Mouse (Mus musculus): ENCODE data around the gene Aes. TPM values are rescaled to one million over a fixed set of nuclear protein-coding genes. Genes with fewer than 3 reads are reported as not detected.

Gene Aes
- 100 to 1,000 TPM; 639 to 647 TPM for total RNA-seq (2021)
- long read RNA-seq, experiment 1, transcript Aes-201 (7 exons, 1,411 nt), result major isoform, 567 of 707 reads
- long read RNA-seq, experiment 1, partial matches to known transcripts, result 8 of 707 reads
- long read RNA-seq, experiment 1, other reads (novel, unspliced or antisense), result 127 of 707 reads
- long read RNA-seq, experiment 2, transcript Aes-201 (7 exons, 1,411 nt), result major isoform, 522 of 689 reads
- long read RNA-seq, experiment 2, transcript Aes-207 (6 exons, 1,410 nt), result minor isoform, 6 of 689 reads
- long read RNA-seq, experiment 2, partial matches to known transcripts, result 85 of 689 reads
- long read RNA-seq, experiment 2, other reads (novel, unspliced or antisense), result 74 of 689 reads

DNA sequence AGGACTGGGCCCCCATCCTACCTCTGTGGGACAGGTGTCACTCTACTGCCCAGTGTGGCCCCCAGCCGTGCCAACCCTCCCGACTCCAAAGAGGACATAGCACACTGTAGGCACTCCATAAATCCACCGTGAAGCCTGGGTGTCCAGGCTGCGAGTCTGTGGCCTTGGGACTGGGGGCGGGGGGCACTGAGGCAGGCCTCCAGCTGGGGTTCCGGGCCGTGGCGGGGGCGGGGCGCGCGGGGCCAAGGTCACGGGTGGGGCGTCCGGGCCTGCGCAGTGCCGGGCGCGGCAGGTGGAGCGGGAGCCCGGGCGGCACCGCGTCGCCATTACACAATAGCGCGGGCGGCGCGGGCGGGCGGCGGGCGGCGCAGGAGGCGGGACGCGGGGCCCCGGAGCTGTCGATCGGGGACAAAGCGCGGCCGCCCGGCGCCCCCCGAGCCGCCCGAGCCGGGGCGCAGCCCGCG, at the start of gene Aes:
Aes (plus strand) TSS at position 326 of the 464 bp plus-strand sequence.
- DNase-seq (ENCODE audit: low spot score in 2 of 2), result peak; percentile 85 to 89

GRCm38 (mm10) chr10:81510246-81510810, 49.0 kb upstream of the Aes start:
- no peak for DNase-seq (ENCODE audit: low spot score in 2 of 2)

DNA sequence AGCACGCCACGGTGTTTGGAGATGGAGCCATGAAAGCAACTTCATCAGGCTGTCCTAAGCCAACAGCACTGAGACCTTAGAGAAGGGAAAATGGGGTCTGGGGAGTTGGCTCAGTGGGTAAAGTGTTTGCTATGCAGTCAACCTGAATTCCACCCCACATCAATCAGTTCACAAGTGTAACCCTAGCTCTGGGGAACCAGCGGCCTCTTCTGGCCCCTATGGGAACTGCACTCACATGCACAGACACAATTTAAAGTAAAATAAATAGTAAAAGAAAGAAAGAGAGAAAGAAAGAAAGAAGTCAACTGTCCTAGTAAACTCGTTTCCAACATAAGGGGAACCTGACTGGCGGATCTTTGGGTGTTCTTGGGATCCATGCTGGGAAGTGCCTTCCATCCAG, 45.5 kb upstream of the Aes start:
- DNase-seq (ENCODE audit: low spot score in 2 of 2), result no peak

DNA sequence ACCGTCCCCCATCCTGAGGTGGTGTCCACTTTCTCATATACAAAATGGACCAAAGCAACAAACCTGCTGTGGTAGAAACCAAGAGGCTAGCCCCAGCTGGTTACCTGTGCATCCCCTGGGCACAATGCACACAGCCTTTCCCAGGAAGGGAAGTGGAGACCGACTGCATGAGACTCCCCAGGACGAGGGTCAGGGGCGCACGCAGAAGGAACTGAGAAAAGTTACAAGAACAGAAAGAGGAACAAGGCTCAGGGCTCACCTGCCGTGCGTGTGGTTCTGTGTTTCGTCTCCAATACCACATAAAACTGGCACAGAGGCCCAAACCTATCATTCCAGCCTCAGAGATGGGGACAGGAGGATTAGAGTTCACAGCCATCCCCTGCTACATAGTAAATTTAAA, 42.1 kb upstream of the Aes start:
- DNase-seq (ENCODE audit: low spot score in 2 of 2), result no peak

GRCm38 (mm10) chr10:81518546-81518945, 40.7 kb upstream of the Aes start:
- peak in 1 of 2 experiments; percentile 50 for DNase-seq (ENCODE audit: low spot score in 2 of 2)

DNA sequence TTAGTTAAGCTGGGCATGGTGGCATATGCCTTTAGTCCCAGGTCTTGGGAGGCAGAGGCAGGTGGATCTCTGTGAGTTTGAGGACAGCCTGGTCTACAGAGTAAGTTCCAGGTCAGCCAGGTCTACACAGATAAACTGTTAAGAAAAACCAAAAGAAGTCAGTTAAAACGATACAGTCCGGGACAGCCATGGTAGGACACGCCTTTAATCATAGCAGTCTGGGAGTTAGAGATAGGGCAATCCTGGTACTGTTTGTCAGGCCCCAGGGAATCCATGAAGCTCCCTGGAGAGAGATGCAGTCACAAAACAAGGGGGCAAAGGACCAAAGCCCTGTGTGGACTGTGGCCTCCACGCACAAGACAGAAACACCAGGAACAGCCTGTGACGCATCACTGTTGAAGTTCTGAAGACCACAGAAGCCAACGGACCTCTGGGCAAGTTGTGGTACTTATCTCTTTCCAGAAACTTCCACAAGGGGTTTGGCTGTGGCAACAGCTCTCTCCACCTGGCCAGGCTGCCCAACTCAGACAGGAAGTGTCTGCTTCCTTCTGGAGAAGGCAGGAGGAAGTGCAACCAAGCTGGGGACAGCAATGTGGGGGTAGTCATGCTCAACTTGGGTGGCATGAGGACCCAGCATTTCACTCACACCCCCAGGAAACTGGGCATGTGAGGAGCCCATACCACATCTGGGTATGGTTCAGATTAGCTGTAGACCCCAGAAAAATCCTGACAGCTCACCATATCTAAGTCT, 39.9 kb upstream of the Aes start:
- DNase-seq (ENCODE audit: low spot score in 2 of 2), result no peak

GRCm38 (mm10) chr10:81519978-81520365, 39.3 kb upstream of the Aes start:
- no peak for DNase-seq (ENCODE audit: low spot score in 2 of 2)

DNA sequence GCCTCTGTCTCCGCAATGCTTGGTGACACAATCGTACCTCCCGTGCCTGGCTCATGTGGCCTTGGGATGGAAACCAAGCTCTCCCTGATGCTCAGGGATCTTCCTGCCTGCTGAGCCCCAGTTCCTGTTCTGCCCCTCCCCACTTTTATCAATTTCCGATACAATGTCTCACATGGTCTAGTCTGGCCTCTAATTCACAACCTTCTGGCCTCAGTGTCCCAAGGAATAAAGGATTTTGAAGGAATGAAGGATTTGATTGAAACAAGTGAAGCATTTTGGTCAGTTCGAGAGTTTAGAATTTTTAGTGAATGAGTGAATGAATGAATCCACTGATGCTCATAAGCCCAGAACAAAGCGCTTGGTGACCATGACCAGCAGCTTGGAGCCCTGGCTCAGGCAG, 36.1 kb upstream of the Aes start:
- DNase-seq (ENCODE audit: low spot score in 2 of 2), result no peak

DNA sequence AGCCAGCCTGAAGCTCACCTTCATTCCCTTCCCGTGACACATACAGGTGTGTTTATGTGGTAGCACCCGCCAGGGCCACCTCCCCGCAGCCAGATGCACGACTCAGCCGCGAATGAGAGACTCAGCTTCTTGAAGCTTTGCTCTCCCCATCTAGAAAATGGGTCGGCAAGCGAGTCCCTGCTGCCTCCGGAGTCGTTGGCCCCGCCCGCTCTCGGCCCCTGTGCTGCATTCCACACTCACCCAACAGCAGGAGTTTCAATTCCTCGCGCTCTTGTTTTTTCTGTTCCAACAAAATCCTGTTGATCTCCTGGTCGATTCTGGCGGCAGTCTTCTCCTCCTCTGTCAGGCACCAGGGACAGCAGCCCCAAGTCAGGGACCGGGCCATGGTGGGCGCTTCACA, 35.7 kb upstream of the Aes start:
- no peak for DNase-seq (ENCODE audit: low spot score in 2 of 2)

GRCm38 (mm10) chr10:81524051-81524605, 35.2 kb upstream of the Aes start, which contains the start of gene Gna15:
Gene Gna15, minus strand, starts transcription at chr10:81524225.
- DNase-seq (ENCODE audit: low spot score in 2 of 2), result no peak

- no peak for DNase-seq (ENCODE audit: low spot score in 2 of 2)
These were observed 34.1 kb upstream of the Aes start for GRCm38 (mm10) chr10:81525017-81525694.

DNA sequence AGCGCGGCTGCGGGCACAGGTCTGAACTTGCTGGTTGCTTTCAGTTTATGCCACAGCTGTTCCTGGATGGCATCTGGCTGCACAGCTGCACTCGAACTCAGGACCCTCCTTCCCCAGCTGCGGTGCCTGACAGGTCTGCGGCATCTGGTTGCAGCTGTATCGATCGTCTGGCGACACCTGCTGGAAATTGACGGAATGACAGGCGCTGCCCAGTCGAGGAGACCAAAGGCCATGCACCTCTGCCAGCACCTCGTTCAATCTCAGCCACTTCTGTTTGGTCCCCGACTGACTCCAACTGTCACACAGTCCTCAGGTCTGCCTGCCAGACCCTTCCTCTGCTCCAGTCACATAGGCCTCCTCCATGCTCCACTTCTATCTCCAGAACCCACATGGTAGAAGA, 32.5 kb upstream of the Aes start:
- DNase-seq (ENCODE audit: low spot score in 2 of 2), result peak; percentile 63 to 65

- DNase-seq (ENCODE audit: low spot score in 2 of 2), result no peak
These were observed 24.5 kb upstream of the Aes start for GRCm38 (mm10) chr10:81534826-81535225.

DNA sequence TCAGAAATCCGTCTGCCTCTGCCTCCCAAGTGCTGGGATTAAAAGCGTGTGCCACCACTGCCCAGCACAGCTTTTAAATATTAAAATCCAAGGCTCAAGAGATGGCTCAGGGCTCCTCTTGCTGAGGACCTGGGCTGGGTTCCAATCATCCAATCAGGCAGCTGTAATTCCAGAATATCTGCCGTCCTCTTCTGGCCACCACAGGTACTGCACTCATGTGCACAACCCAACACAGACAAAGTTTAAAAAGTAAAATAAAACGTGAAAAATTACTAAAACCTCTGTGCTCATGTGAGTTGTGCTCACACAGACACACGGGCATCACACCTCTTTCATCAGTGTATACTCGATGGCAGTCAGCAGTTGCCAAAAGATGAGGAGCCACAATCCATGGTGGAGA, 22.6 kb upstream of the Aes start:
- no peak for DNase-seq (ENCODE audit: low spot score in 2 of 2)

DNA sequence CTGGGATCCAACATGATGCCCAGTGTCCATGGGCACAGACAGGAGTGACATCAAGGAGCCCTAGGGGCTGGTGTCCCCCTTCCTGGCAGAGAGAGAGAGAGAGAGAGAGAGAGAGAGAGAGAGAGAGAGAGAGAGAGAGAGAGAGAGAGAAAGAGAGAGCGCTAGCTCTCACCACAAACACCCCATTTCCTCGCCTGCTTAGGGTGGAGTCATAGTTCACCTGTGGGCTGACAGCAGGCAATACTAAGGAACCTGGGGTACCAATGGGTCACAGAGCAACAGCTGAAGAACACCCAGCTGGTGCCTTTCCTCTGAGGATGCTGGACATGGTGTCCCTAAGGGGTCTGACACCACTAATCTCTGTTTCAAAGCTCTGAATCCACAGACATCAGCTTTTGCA, 21.9 kb upstream of the Aes start:
- DNase-seq (ENCODE audit: low spot score in 2 of 2), result no peak

DNA sequence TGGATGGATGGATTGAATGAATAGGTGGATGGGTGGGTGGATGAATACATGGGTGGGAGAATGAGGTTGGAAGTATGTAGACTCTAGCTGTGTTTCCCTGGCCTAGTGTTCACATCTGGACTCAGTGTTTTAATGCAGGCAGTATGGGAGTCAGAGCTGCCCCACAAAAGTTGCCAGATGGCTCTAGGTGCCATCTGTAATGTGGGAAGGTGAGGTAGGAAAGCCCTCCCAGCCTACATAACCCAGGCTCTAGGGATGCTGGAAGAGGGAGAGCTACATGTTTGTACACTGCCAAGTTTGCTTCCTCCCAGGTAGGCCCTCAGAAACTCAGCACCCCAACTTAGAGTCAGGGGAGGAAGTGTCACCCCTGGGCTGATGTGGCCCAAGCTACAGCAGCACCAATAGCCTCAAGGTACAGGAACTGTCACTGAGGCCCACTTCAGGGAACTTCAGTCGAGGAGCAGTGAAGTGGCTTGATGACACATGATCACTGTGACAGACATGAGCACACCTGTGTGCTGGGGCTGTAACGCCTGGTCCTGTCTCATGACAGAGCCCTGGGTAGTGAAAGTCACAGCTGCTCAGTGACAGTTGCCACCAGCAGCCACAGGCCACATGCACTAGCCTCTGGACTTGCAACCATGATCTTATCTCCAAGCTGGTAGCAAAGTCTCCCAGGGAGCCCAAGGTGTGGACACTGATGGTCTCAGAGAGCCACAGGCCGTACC, 20.8 kb upstream of the Aes start:
- DNase-seq (ENCODE audit: low spot score in 2 of 2), result no peak

DNA sequence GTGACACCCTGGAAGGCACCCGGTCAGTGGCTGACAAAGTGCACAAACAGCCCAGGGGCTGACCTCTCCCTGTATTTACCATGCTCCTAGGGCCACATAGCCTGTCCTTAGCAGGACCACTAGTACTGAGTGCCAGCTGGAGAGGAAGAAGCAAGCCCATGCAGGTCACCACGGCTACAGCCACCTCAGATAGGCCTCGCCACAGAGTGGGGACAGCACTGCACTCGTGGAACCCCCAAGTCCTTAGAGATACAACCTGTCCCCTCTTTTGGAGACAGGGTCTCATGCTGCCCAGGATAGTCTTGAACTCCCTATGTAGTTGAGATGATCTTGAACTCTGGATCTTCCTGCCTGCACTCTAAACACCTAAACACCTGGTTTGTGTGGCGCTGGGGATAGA, 17.9 kb upstream of the Aes start:
- DNase-seq (ENCODE audit: low spot score in 2 of 2), result no peak

- DNase-seq (ENCODE audit: low spot score in 2 of 2), result no peak
These were observed 17.5 kb upstream of the Aes start for GRCm38 (mm10) chr10:81541803-81542202.

DNA sequence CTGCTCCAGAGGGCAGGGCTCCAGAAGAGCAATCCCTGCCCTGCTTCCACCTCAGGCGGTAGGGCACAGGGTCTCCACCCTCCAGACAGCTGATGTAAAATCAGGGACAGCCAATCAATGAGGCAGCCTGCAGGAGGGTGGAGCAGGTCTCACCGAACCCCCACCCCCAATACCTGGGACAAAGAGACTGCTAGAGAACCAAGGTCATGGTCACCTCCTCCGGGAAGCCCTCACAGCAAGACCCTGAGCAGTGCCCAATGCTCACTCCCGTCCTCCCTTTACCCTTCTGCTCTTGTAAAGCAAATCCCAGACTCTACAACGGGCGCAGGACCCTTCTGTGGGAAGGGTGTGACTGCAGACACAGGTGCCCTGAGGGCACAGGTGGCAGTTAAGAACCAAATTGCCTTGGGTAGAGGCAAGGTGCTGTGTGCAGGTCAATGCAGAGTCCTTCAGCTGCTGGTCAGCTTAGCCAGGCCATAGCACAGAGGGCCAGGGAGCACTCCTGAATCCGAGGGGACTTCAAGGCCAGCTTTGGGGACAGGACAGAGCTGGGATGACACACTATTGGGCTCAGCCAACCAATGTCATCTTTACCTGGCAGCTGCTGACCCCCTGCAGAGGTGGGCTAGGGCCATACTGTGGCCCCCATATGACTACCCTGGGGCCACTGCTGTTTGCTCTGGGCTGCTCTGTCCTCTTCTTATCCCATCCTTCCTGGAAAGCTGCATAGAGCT, 16.4 kb upstream of the Aes start:
- no peak for DNase-seq (ENCODE audit: low spot score in 2 of 2)

- no peak for DNase-seq (ENCODE audit: low spot score in 2 of 2)
These were observed 15.7 kb upstream of the Aes start for GRCm38 (mm10) chr10:81543633-81544032.

Data from adrenal gland, postnatal 4 days (tissue).